Mouse (Mus musculus): ENCODE measurements at regions not wholly inside any gene's neighbourhood (a gene's known extent, or its start where the extent isn't known, plus 50 kb on each side); places are given as distances from the start of the nearest gene placed in this dataset.
"Not testable (repeated sequence)": the region's sequence is repeated elsewhere in the genome, so short reads cannot be mapped to it uniquely, and the experiment has no call there.

GRCm38 (mm10) chr9:115426682-115427081 is 116.5 kb upstream of the Stt3b start:
- DNase-seq: no peak

- DNase-seq: no peak
These were observed 120.0 kb upstream of the Stt3b start for GRCm38 (mm10) chr9:115430271-115430670.

GRCm38 (mm10) chr9:115434696-115435095 is 124.5 kb upstream of the Stt3b start:
- no peak for DNase-seq

GRCm38 (mm10) chr9:115436301-115436700 is 126.1 kb upstream of the Stt3b start:
- DNase-seq: no peak

GRCm38 (mm10) chr9:115438234-115438633 is 128.0 kb upstream of the Stt3b start:
- not testable (repeated sequence) for DNase-seq

- no peak for DNase-seq
These were observed 136.5 kb upstream of the Stt3b start for GRCm38 (mm10) chr9:115446681-115447080.

- no peak for DNase-seq
These were observed 140.6 kb upstream of the Stt3b start for GRCm38 (mm10) chr9:115450741-115451320.

- no peak for DNase-seq
These were observed 144.6 kb upstream of the Stt3b start for GRCm38 (mm10) chr9:115454771-115455170.

GRCm38 (mm10) chr9:115456121-115456520 is 145.9 kb upstream of the Stt3b start:
- no peak for DNase-seq

- no peak for DNase-seq
These were observed 146.4 kb upstream of the Stt3b start for GRCm38 (mm10) chr9:115456638-115457037.

- peak in 1 of 2 experiments; percentile 12 for DNase-seq
These were observed 147.9 kb upstream of the Stt3b start for GRCm38 (mm10) chr9:115457889-115458710.

- DNase-seq: not testable (repeated sequence)
These were observed 148.9 kb upstream of the Stt3b start for GRCm38 (mm10) chr9:115459075-115459474.

- DNase-seq: no peak
These were observed 155.1 kb upstream of the Stt3b start for GRCm38 (mm10) chr9:115465326-115465725.

GRCm38 (mm10) chr9:115468641-115469040 is 158.4 kb upstream of the Stt3b start:
- DNase-seq: no peak

- DNase-seq: no peak
These were observed 161.4 kb upstream of the Stt3b start for GRCm38 (mm10) chr9:115471582-115471981.

- DNase-seq: no peak
These were observed 162.8 kb upstream of the Stt3b start for GRCm38 (mm10) chr9:115473037-115473436.

- no peak for DNase-seq
These were observed 163.6 kb upstream of the Stt3b start for GRCm38 (mm10) chr9:115473847-115474246.

- DNase-seq: no peak
These were observed 164.1 kb upstream of the Stt3b start for GRCm38 (mm10) chr9:115474342-115474741.

GRCm38 (mm10) chr9:115476205-115476604 is 166.0 kb upstream of the Stt3b start:
- no peak for DNase-seq

- no peak for DNase-seq
These were observed 167.5 kb upstream of the Stt3b start for GRCm38 (mm10) chr9:115477556-115478220.

- DNase-seq: no peak
These were observed 168.7 kb upstream of the Stt3b start for GRCm38 (mm10) chr9:115478946-115479345.

GRCm38 (mm10) chr9:115481176-115481575 is 171.0 kb upstream of the Stt3b start:
- no peak for DNase-seq

- DNase-seq: no peak
These were observed 172.8 kb upstream of the Stt3b start for GRCm38 (mm10) chr9:115483024-115483423.

- DNase-seq: no peak
These were observed 173.5 kb upstream of the Stt3b start for GRCm38 (mm10) chr9:115483721-115484120.
